Mouse (Mus musculus): ENCODE measurements around the gene Kdm1b. TPM values are rescaled to one million over a fixed set of nuclear protein-coding genes. Genes with fewer than 3 reads are reported as not detected.

Gene Kdm1b
- polyA plus RNA-seq, 1 experiment from 2014 or later: 16.4 TPM

DNA sequence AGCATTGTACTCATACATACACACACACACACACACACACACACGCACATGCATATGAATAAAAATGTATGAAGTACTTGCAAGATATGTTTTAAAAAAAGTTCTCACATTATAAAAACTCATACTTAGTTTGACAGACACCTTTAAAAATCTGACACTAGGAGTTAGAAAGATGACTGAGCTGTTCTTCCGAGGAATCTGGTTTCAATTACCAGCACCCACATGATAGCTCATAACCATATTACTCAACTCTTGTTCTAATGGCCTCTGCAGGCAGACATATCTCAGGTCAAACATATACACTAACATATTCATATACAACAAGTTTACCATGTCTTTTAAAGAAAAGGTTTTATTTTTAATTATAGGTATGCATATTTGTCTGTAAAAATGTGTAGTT is 53.3 kb downstream of the Kdm1b start:
- H3K27me3 ChIP-seq (ENCODE audit: control insufficient read depth, insufficient read depth, low read length): no peaks in the 10 kb centered on the region
- H3K9ac ChIP-seq (ENCODE audit: low read length): no peak overlapping the region
- no peak overlapping the region for H3K4me2 ChIP-seq (ENCODE audit: low read depth, low read length)
- no peak overlapping the region for H3K27ac ChIP-seq (ENCODE audit: low read length)
- WGBS: 74% methylated on average over 2 of the region's 2 CpGs
- H3K4me1 ChIP-seq (ENCODE audit: control insufficient read depth, insufficient read depth, low read length): no peaks in the 10 kb centered on the region
- no peaks in the 10 kb centered on the region for H3K9me3 ChIP-seq (replicated peaks; ENCODE audit: control insufficient read depth, low read length)
- H3K36me3 ChIP-seq (ENCODE audit: control insufficient read depth, insufficient read depth, low read length): peaks cover 14% of the 10 kb centered on the region
- H3K4me3 ChIP-seq (replicated peaks; ENCODE audit: low read length): no peak overlapping the region
- no peak for ATAC-seq (ENCODE audit: insufficient read depth, low FRiP score)

DNA sequence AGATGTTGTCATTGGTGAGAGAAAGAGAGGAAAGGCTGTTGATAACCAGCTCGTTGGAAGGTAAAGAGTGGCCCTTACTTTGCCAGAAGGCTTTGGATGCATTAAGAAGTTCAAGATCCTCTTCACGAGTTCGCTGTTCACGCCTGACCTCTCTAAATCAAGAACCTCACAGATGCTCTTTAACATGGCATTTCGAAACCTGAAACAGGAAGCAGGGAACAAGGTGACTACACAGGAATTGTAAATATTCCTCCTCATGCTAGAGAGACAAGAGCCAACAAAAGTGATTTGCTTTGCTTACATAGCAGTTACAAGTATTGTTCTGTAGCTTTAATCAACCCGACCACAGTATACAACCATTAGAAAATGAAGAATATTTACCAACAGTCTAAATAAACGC is 56.0 kb downstream of the Kdm1b start:
- H3K4me3 ChIP-seq (replicated peaks; ENCODE audit: low read length): no peak overlapping the region
- H3K27ac ChIP-seq (ENCODE audit: low read length): no peak overlapping the region
- no peaks in the 10 kb centered on the region for H3K27me3 ChIP-seq (ENCODE audit: control insufficient read depth, insufficient read depth, low read length)
- H3K4me2 ChIP-seq (ENCODE audit: low read depth, low read length): no peak overlapping the region
- H3K9me3 ChIP-seq (replicated peaks; ENCODE audit: control insufficient read depth, low read length): no peaks in the 10 kb centered on the region
- H3K4me1 ChIP-seq (ENCODE audit: control insufficient read depth, insufficient read depth, low read length): peaks cover 14% of the 10 kb centered on the region
- WGBS: 70% methylated on average over 7 of the region's 7 CpGs
- no peak for ATAC-seq (ENCODE audit: insufficient read depth, low FRiP score)
- peaks cover 11% of the 10 kb centered on the region for H3K36me3 ChIP-seq (ENCODE audit: control insufficient read depth, insufficient read depth, low read length)
- H3K9ac ChIP-seq (ENCODE audit: low read length): no peak overlapping the region

DNA sequence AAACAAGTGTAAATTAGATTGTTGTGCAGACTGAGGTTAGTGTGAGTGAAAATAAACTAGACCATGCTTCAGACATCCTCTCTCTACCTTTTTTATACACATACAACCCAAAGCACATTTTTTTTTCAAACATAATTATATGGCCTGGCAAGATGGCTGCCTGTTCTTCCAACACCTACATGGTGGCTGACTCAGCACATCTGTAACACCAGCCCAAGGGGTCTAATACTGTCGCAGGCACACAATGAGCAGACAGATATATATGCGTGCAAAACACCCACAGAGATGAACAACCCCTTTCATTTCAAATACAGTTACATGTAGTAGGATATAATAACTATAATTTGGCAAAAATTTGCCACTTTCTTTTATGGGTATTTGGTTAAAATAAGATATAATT is 57.3 kb downstream of the Kdm1b start:
- Histone ChIP-seq H3K9me3 (replicated peaks; ENCODE audit: control insufficient read depth, low read length) (no peaks in the 10 kb centered on the region), H3K9ac (ENCODE audit: low read length) (no peak overlapping the region), H3K4me2 (ENCODE audit: low read depth, low read length) (no peak overlapping the region), H3K36me3 (ENCODE audit: control insufficient read depth, insufficient read depth, low read length) (peaks cover 7% of the 10 kb centered on the region; the same call in 1 of the 2 replicates), H3K27me3 (ENCODE audit: control insufficient read depth, insufficient read depth, low read length) (no peaks in the 10 kb centered on the region), H3K27ac (ENCODE audit: low read length) (no peak overlapping the region), H3K4me1 (ENCODE audit: control insufficient read depth, insufficient read depth, low read length) (peaks cover 16% of the 10 kb centered on the region), H3K4me3 (replicated peaks; ENCODE audit: low read length) (no peak overlapping the region)
- no peak for ATAC-seq (ENCODE audit: insufficient read depth, low FRiP score)
- WGBS: 92% methylated on average over 2 of the region's 2 CpGs

DNA sequence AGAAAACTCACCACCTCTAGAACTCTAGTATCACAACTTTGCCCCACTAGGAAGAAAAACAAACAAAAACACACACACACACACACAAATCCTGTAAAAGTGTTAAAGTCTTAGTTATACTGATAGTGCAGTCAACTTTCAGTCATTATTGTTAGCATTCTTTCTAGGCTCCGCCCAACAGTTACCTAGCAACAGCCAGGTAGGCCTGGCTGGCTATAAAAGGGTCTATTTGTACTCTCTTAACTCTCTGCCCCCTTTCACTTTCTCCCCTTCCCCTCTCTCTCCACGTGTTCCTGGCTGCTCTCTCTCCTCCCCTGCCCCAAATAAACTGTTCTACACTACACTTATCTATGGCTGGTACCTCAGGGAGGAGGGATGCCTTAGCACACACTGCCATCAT is 60.8 kb downstream of the Kdm1b start:
- Histone ChIP-seq H3K36me3 (ENCODE audit: control insufficient read depth, insufficient read depth, low read length) (no peaks in the 10 kb centered on the region), H3K4me1 (ENCODE audit: control insufficient read depth, insufficient read depth, low read length) (peaks cover 20% of the 10 kb centered on the region), H3K9me3 (replicated peaks; ENCODE audit: control insufficient read depth, low read length) (no peaks in the 10 kb centered on the region), H3K27me3 (ENCODE audit: control insufficient read depth, insufficient read depth, low read length) (no peaks in the 10 kb centered on the region), H3K27ac (ENCODE audit: low read length) (no peak overlapping the region), H3K9ac (ENCODE audit: low read length) (0 out of 2 replicates have a peak overlapping the region, but pooled peaks have one; percentile 36), H3K4me2 (ENCODE audit: low read depth, low read length) (peak overlapping the region; percentile 63), H3K4me3 (replicated peaks; ENCODE audit: low read length) (peak overlapping the region; percentile 97)
- WGBS: 21% methylated on average over 2 of the region's 2 CpGs
- no peak for ATAC-seq (ENCODE audit: insufficient read depth, low FRiP score)

DNA sequence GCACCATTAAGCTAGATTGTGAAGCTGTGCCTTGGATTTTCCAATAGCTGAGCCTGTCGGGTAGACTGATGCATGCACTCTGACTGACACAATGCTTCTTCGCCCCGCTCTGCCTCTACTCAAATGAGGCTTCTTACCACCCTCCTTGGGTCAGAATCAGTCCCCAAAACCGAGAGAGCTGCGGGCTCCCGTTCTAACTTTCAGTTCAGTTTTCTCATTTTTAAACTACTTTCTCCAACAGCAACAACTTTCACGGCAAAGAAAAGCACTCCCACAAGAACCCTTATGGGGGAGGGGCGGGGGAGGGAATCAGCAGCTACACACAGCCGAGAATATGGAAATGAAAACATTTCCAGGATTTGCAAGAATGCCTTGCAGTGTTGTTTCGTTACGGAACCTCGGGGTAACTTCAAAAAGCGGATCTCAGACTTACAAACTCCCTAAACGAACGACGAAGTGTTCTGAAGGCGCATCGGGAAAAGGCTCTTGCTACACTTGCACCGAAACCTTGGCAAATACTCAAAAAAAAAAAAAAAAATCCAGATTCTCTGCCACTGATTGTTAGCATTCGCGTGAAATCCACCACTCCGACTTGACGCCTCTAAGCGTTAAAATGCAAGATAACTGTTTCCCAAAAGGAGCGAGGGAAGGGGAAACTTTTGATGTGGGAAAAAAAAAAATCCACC is 61.7 kb downstream of the Kdm1b start:
- Histone ChIP-seq H3K4me3 (replicated peaks; ENCODE audit: low read length) (peak overlapping the region; percentile 97), H3K9me3 (replicated peaks; ENCODE audit: control insufficient read depth, low read length) (no peaks in the 10 kb centered on the region), H3K27me3 (ENCODE audit: control insufficient read depth, insufficient read depth, low read length) (no peaks in the 10 kb centered on the region), H3K27ac (ENCODE audit: low read length) (peak overlapping the region; percentile 100), H3K36me3 (ENCODE audit: control insufficient read depth, insufficient read depth, low read length) (no peaks in the 10 kb centered on the region), H3K4me1 (ENCODE audit: control insufficient read depth, insufficient read depth, low read length) (peaks cover 20% of the 10 kb centered on the region), H3K9ac (ENCODE audit: low read length) (peak overlapping the region; percentile 98), H3K4me2 (ENCODE audit: low read depth, low read length) (peak overlapping the region; percentile 63)
- WGBS: under 1% methylated on average over 25 of the region's 25 CpGs
- ATAC-seq (ENCODE audit: insufficient read depth, low FRiP score): no peak

- Histone ChIP-seq H3K9me3 (replicated peaks; ENCODE audit: control insufficient read depth, low read length) (no peaks in the 10 kb centered on the region), H3K9ac (ENCODE audit: low read length) (peak within 1 kb of the TSS; percentile 98), H3K27ac (ENCODE audit: low read length) (peak within 1 kb of the TSS; percentile 100), H3K36me3 (ENCODE audit: control insufficient read depth, insufficient read depth, low read length) (no peaks in the 10 kb centered on the region), H3K4me3 (replicated peaks; ENCODE audit: low read length) (peak within 1 kb of the TSS; percentile 97), H3K4me2 (ENCODE audit: low read depth, low read length) (peak within 1 kb of the TSS; percentile 75), H3K4me1 (ENCODE audit: control insufficient read depth, insufficient read depth, low read length) (peaks cover 20% of the 10 kb centered on the region), H3K27me3 (ENCODE audit: control insufficient read depth, insufficient read depth, low read length) (no peaks in the 10 kb centered on the region)
- peak; percentile 93 for ATAC-seq (ENCODE audit: insufficient read depth, low FRiP score)
- under 1% methylated on average over 112 of the region's 129 CpGs for WGBS
Observed at GRCm38 (mm10) chr13:47105711-47106579, 62.6 kb downstream of the Kdm1b start, which contains the start of gene Dek. Gene Dek, minus strand, starts transcription at chr13:47106201.

GRCm38 (mm10) chr13:47106580-47106888 is 63.2 kb downstream of the Kdm1b start:
- Histone ChIP-seq H3K4me1 (ENCODE audit: control insufficient read depth, insufficient read depth, low read length) (peaks cover 20% of the 10 kb centered on the region), H3K4me3 (replicated peaks; ENCODE audit: low read length) (peak overlapping the region; percentile 97), H3K27me3 (ENCODE audit: control insufficient read depth, insufficient read depth, low read length) (no peaks in the 10 kb centered on the region), H3K27ac (ENCODE audit: low read length) (peak overlapping the region; percentile 100), H3K9ac (ENCODE audit: low read length) (peak overlapping the region; percentile 98), H3K4me2 (ENCODE audit: low read depth, low read length) (peak overlapping the region; percentile 75), H3K9me3 (replicated peaks; ENCODE audit: control insufficient read depth, low read length) (no peaks in the 10 kb centered on the region), H3K36me3 (ENCODE audit: control insufficient read depth, insufficient read depth, low read length) (no peaks in the 10 kb centered on the region)
- no peak for ATAC-seq (ENCODE audit: insufficient read depth, low FRiP score)
- under 1% methylated on average over 20 of the region's 20 CpGs for WGBS

DNA sequence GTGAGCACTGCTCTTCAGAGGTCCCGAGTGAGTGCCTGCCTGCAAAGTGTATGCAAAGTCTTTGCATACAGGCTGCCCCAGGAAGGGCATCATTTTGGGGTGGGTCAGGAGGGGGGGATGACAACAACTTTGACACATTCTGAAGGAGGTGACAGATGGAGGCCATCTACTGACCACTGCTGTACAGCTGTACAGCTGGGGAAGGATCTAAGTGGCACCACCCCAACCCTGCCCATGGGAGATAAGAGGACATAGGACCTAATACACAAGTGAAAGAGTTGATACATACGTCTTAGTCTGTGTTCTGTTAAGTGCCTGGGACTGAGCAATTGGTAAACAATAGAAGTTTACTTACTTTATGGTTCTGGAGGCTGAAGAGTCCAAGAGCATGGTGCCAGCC is 65.9 kb downstream of the Kdm1b start:
- Histone ChIP-seq H3K4me2 (ENCODE audit: low read depth, low read length) (no peak overlapping the region), H3K4me3 (replicated peaks; ENCODE audit: low read length) (no peak overlapping the region), H3K4me1 (ENCODE audit: control insufficient read depth, insufficient read depth, low read length) (peaks cover 9% of the 10 kb centered on the region), H3K27me3 (ENCODE audit: control insufficient read depth, insufficient read depth, low read length) (no peaks in the 10 kb centered on the region), H3K27ac (ENCODE audit: low read length) (no peak overlapping the region), H3K9me3 (replicated peaks; ENCODE audit: control insufficient read depth, low read length) (no peaks in the 10 kb centered on the region), H3K36me3 (ENCODE audit: control insufficient read depth, insufficient read depth, low read length) (no peaks in the 10 kb centered on the region), H3K9ac (ENCODE audit: low read length) (no peak overlapping the region)
- WGBS: 44% methylated on average over 2 of the region's 2 CpGs
- no peak for ATAC-seq (ENCODE audit: insufficient read depth, low FRiP score)

GRCm38 (mm10) chr13:47111185-47111584 is 67.9 kb downstream of the Kdm1b start:
- Histone ChIP-seq H3K36me3 (ENCODE audit: control insufficient read depth, insufficient read depth, low read length) (no peaks in the 10 kb centered on the region), H3K27me3 (ENCODE audit: control insufficient read depth, insufficient read depth, low read length) (no peaks in the 10 kb centered on the region), H3K4me2 (ENCODE audit: low read depth, low read length) (no peak overlapping the region), H3K4me1 (ENCODE audit: control insufficient read depth, insufficient read depth, low read length) (peaks cover 8% of the 10 kb centered on the region; the same call in 1 of the 2 replicates), H3K27ac (ENCODE audit: low read length) (no peak overlapping the region), H3K9me3 (replicated peaks; ENCODE audit: control insufficient read depth, low read length) (no peaks in the 10 kb centered on the region), H3K9ac (ENCODE audit: low read length) (no peak overlapping the region), H3K4me3 (replicated peaks; ENCODE audit: low read length) (no peak overlapping the region)
- ATAC-seq (ENCODE audit: insufficient read depth, low FRiP score): no peak
- 79% methylated on average over 3 of the region's 3 CpGs for WGBS

All from stomach, embryonic 16.5 days (tissue).